In genomic region chr6:50412174-50412573, GRCm38 (mm10) we compare ENCODE assay signal across 9 mouse cellular contexts. TPM values are rescaled to one million over a fixed set of nuclear protein-coding genes. Genes with fewer than 3 reads are reported as not detected.
DNase-seq lines count a peak whose midpoint lies in the region; ATAC-seq and TF ChIP-seq lines count a peak whose summit lies in the region.
"Had no signal": no experiment of that assay in that cellular context is flagged by ENCODE, and none has a peak within 500 bp of the region (broad histone marks: within the 10 kb centered on the region; RNA-seq: fewer than 3 reads in every experiment).

No protein-coding gene starts in this region.

- H3K9ac ChIP-seq in heart, embryonic 13.5 days = no peak overlapping the region
- H3K9ac ChIP-seq: neural tube, embryonic 12.5 days had no signal

- TF ChIP-seq POLR2A in thymus, adult 2 months (IDR thresholded peaks at IDR 0.05; ENCODE audit: control insufficient read depth, extremely low read depth, insufficient read depth, low read length, poor library complexity) = no peak

- H3K9me3 ChIP-seq in heart, embryonic 13.5 days = no peaks in the 10 kb centered on the region
- H3K9me3 ChIP-seq in heart, embryonic 10.5 days = no peaks in the 10 kb centered on the region
- H3K9me3 ChIP-seq: neural tube, embryonic 12.5 days had no signal

- TF ChIP-seq CTCF in thymus, adult 2 months (IDR thresholded peaks at IDR 0.05; ENCODE audit: borderline replicate concordance, control insufficient read depth, extremely low read depth, insufficient read depth, low read length, poor library complexity) = no peak

- H3K4me3 ChIP-seq in heart, embryonic 13.5 days = no peak overlapping the region
- H3K4me3 ChIP-seq in heart, embryonic 10.5 days = no peak overlapping the region
- H3K4me3 ChIP-seq in thymus, adult 2 months (ENCODE audit: control insufficient read depth, insufficient read depth, low read length) = no peak overlapping the region
- H3K4me3 ChIP-seq: neural tube, embryonic 12.5 days had no signal

- H3K36me3 ChIP-seq in heart, embryonic 13.5 days = peaks cover under 1% of the 10 kb centered on the region; the same call in 1 of the 2 replicates
- H3K36me3 ChIP-seq in heart, embryonic 10.5 days = peaks cover 2% of the 10 kb centered on the region; the same call in 1 of the 2 replicates
- H3K36me3 ChIP-seq in thymus, adult 2 months (ENCODE audit: control insufficient read depth, insufficient read depth, low read length) = no peaks in the 10 kb centered on the region
- H3K36me3 ChIP-seq: neural tube, embryonic 12.5 days had no signal

- H3K27me3 ChIP-seq in heart, embryonic 13.5 days (replicated peaks) = no peaks in the 10 kb centered on the region
- no peaks in the 10 kb centered on the region for H3K27me3 ChIP-seq in heart, embryonic 10.5 days (ENCODE audit: insufficient read depth, poor library complexity, severe bottlenecking)
- H3K27me3 ChIP-seq in thymus, adult 2 months (ENCODE audit: control insufficient read depth, insufficient read depth, low read length) = no peaks in the 10 kb centered on the region
- H3K27me3 ChIP-seq: neural tube, embryonic 12.5 days had no signal

- 34% methylated on average over 4 of the region's 4 CpGs for WGBS in heart, embryonic 13.5 days
- WGBS in heart, embryonic 10.5 days = 60% methylated on average over 4 of the region's 4 CpGs
- WGBS in thymus, adult 2 months = 78% methylated on average over 4 of the region's 4 CpGs

- H3K4me1 ChIP-seq in heart, embryonic 13.5 days = peaks cover 43% of the 10 kb centered on the region
- peaks cover 18% of the 10 kb centered on the region; the same call in 1 of the 2 replicates for H3K4me1 ChIP-seq in heart, embryonic 10.5 days
- H3K4me1 ChIP-seq in thymus, adult 2 months (replicated peaks; ENCODE audit: control insufficient read depth, insufficient read depth, low read length) = peaks cover 6% of the 10 kb centered on the region

- ATAC-seq in heart, embryonic 13.5 days (ENCODE audit: extremely low read depth, insufficient number of reproducible peaks, low FRiP score, low TSS enrichment) = no peak
- no peak for ATAC-seq in granulocyte monocyte progenitor cell, adult 5-6 weeks (replicated peaks; ENCODE audit: poor library complexity, severe bottlenecking)

- no peak overlapping the region for H3K4me2 ChIP-seq in heart, embryonic 13.5 days
- H3K4me2 ChIP-seq: neural tube, embryonic 12.5 days had no signal

- no peak for DNase-seq in heart, embryonic 10.5 days (ENCODE audit: low spot score)
- DNase-seq in MN1 (ENCODE audit: low spot score) = peak; percentile 32
- DNase-seq in cerebellum, adult 9-11 months = peak; percentile 69
- peak; percentile 57 for DNase-seq in layer of hippocampus, adult 9-11 months
- no peak for DNase-seq in testis, postnatal 14 days (ENCODE audit: low spot score)
- no peak for DNase-seq in thymus, adult 2 months

- 0 out of 2 replicates have a peak overlapping the region, but pooled peaks have one; percentile 21 for H3K27ac ChIP-seq in heart, embryonic 13.5 days (replicated peaks)
- no peak overlapping the region for H3K27ac ChIP-seq in heart, embryonic 10.5 days
- H3K27ac ChIP-seq in thymus, adult 2 months (ENCODE audit: control insufficient read depth, insufficient read depth, low read length) = no peak overlapping the region
- H3K27ac ChIP-seq: neural tube, embryonic 12.5 days had no signal

RNA-seq across cellular contexts. Expression of gene Osbpl3, which starts 43.8 kb away (rescaled TPM):
- 11.8 and 11.9 TPM in 2 replicates for polyA plus RNA-seq in heart, embryonic 13.5 days (2015; fragmentation: Nextera tagmentation; extraction: Ambion mirVana)
- 8.0 and 13.4 TPM in 2 replicates for polyA plus RNA-seq in heart, embryonic 10.5 days (2016; fragmentation: Nextera tagmentation; extraction: Ambion mirVana)
- 9.1 TPM in 2 replicates for total RNA-seq in granulocyte monocyte progenitor cell, adult 5-6 weeks (2014; fragmentation: Nextera tagmentation)
- total RNA-seq in granulocyte monocyte progenitor cell, adult 5-6 weeks (2017) = 8.9 and 9.3 TPM in 2 replicates
- 6.7 and 8.2 TPM in 2 replicates for polyA plus RNA-seq in thymus, adult 2 months (2012; rRNA removed)

Comparison
In these comparisons a context has a peak if more than half of its experiments do, and no peak if none do; other contexts are left out.
1. DNase-seq: peak in MN1 (single experiment), cerebellum, adult 9-11 months (single experiment) and layer of hippocampus, adult 9-11 months (single experiment); none in heart, embryonic 10.5 days (single experiment), testis, postnatal 14 days (single experiment) and thymus, adult 2 months (single experiment).